Mouse (Mus musculus) right cerebral cortex, adult 2 months (tissue): ENCODE results near the gene Ints4.

Experiments used
- DNase-seq, 2 experiments: peaks; one replicate each; pipeline ENCODE4 v3.0.0; 2021 to 2022; ENCODE audit warnings: low spot score in 2 of 2

Gene Ints4

DNA sequence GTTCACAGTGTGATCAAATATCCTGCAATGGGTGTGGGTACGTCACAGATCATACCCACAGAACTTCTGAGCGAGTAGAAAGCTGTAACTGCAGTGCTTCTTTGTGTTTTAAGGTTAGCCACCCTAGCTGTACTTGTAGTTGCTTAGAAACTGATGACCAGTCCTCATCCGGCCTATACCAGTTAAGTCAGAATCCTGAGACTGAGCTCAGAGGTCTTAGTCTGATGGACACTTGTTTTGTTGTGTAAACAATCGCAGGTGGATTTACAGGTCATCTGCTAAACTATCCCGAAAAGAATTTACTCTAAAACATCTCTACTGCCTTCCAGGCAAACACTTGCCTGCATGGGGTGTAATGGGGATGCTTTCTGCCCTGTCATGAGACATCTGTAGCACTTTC is 55.8 kb downstream of the Ints4 start:
- DNase-seq, result no peak

DNA sequence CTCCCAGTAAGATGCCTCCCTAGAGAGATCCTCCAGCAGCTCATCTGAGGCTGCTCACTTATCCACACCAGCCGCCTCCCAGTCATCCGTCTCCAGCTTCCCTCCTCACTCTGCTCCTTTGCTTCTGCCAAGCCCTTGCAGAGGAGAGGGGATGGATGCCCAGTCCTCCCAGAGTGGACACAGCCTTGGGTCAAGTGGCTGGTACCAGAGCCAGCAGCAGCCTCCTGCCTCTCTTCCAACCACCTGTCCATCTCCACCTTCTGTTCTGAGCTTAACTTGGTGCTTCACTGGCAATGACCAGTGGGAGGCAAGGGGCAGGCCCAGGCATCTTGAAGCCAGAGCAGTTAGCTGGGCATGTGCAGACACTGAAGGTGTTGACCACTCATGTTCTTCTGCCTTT is 65.7 kb downstream of the Ints4 start:
- DNase-seq, result no peak

DNA sequence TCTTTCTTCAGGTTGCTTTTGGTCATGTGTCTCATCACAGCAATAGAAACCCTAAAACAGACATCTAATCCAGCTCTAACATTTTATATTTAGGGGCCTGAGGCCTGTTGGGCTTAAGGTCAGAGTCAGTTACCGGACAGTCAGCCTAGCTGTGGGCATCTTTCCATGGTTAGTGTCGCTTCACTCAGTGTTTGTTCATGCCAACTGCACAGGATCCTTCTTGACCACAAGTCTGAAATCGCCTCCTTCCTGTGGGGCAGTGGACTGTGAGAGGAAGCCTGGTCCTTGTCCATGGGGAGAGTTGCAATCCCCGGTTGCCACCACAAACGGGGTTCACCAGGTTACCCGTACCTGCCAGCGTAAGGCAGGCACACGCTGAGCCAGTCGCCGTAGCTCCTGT is 68.5 kb downstream of the Ints4 start:
- no peak for DNase-seq

DNA sequence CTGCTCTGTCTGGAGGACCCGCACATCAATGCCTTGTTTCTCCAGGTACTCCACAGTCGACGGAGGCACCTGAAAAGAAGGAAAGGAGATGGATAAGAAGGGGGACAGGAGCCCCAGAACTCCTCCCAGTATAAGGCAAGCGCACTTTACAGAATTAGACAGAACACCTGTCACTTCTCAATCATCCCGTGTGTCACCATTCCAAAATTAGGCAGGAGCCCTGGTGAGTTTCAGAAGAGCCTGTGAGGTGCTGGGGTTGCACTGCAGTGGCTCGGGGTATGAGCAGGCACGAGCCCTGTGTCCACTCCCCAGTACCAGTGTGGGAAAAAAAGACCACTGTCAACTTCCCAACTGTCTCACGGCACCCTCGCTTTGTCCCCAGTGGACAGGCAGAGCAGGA is 69.9 kb downstream of the Ints4 start:
- DNase-seq, result no peak

DNA sequence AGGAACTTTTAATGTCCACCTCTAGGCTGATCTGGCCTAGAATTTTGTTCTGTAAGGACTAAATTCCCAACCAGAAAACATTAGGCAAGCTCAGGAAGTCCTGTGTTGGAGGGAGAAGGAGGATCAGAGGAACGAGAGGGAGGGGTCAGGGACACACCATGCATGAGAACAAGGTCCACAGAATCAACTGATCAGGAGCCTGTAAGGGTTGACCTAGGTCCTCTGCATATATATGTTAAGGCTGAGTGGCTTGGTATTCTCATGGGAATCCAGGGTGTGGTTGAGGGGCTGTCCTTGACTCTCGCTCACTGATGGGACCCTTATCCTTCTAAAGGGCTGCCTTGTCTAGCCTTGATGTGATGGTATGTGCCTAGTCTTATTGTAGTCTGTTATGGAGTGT is 82.8 kb downstream of the Ints4 start:
- DNase-seq, result no peak

DNA sequence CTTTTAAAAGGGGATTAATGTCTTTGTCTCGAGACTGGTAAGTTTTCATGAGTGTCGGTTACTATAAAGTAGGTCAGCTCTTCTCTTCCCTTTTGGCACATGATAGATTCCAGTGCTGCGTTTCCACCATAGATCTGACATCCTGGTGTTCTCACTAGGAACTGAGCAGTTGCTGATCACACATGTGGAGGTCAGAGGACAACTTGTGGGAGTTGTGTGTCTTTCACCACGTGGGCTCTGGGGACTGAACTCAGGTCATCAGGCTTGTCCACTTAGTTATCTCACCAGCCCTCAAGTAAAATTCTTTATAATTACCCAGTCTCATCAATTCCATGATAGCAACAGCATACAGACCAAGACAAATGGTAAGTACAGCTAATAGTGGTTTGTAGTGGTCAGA is 88.6 kb downstream of the Ints4 start:
- no peak for DNase-seq

DNA sequence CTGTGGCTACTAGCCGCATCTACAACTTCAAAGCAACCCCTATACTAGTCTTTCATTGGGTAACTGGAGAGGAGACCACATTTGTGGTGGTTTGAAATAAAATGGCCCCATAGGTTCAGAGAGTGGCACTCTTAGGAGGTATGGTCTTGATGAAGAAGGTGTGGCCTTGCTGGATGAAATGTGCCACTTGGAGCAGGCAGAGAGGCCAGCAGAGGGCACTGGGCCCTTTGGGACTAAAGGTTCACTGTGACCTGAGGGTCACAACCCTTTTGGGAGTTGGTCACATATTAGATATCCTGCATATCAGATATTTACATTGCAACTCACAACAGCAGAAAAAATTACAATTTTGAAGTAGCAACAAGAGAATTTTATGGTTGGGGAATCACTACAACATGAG is 89.6 kb downstream of the Ints4 start:
- no peak for DNase-seq

DNA sequence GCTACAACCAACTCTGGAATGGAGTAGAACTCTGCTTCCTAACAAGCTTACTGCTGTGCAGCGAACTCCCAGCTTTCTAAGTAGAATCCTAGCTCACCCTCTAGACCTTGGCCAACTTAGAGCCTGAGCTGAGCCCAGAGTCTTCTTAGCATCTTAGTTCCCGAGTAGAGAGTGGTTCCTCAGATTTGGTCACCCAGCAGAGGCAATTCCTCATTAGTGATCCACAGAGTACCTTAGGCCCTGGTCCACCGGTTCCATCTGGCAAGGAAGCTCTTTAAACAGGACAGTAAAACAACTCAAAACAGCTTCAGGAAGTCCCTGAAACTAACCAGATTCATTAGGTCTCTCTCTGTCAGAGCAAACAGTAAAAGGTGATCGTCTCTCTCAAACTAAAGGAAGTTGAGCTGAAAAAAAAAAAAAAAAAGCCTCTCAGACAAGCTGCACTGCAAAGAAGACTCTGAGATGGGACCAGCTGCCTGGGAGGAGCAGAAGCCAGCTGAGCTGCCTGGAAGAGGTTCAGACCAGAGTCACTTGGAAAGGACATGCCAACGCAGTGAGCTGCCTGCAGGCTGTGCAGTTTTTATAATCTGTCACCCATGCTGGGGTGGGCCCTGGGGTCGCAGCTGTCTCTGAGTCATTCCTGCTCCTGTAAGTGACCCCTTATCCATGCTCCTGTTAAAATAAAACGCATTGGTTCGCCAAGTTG is 97.8 kb downstream of the Ints4 start:
- peak; percentile 35 to 38 for DNase-seq

DNA sequence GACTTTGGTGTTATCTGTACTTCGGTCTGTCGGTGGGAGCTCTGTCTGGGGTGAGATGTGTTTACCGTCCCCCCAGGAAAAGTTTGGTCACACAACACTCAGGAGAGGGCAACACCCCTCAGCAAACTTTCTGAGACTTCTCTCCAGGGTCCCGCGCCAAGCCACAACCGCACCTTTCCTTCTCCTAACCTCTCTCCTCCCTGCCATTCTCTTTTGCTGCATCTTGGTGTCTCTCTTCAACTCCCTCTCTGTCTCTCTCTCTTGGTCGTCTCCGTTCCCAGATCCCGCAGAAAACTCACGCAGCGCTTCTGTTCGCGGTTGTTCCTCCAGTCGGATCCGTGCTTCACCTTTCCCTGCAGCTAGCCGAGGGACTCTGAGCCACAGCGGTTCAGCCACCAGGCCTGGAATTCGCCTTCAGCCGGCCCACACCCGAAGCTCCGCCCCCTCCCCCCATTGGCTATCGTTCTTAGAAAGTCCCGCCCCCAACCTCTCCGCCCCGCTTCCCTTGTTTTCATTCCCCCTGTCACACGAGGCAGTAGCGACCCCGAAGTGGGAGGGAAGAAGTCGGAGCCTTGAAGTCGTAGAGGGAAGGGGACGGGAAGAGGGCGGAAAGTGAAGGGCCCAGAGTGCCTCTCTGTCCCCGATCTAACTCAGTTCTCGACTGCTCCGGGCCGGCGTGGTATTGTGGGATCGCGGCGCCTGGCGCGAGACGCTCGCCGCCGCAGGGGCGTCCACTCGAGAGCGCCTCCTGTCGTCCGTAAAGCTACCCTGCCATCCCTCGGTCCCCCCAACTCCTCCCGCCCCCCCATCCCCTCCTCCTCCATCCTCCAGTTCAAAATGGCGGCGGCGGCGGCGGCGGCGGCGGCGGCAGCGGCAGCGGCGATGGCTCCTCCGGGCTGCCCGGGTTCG is 98.6 kb downstream of the Ints4 start, which contains the start of the genes Aamdc and Rsf1:
TSS of gene Aamdc (minus strand) at position 431 of the 909 bp plus-strand sequence.
TSS of gene Rsf1 (plus strand) at position 823 of the 909 bp plus-strand sequence.
- DNase-seq, result peak; percentile 93

DNA sequence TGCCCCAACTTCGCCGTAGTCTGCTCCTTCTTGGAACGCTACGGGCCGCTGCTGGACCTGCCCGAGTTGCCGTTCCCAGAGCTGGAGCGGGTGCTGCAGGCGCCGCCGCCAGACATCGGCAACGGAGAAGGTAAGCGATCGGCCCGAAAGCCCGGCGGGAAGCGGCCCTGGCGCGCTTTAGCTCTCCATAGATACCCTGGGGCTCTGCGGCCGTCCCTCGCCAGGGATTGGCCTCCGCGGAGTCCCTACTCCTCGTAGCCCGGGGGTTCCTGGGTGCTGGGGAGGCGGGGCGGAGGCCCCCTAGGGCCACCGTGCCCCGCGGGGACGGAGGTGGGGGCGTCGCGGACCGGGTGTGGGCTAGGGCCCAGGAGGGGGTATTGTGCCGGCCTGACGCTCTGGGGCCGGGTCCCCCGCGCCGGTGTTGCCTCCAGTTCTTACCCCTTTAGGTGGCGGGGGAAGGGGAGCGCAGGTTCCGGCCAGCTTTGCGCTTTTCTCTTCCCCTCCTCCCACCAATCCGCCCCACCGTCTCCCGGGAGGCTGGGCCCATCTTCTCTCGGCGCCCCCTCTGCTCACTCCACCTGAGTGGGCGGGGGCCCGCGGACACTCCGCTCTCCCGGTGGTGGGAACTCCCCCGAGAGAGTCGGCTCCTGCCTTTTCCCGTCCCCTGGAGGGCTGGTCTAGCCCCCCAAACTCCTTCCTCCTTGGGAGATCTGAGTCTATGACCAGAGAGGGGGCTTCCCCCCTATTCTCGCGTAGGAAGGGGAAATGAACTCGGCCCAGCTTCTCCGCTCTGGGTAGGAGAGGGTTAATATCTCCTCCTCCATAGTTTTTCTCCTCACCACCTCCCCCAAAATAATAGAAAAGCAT is 99.5 kb downstream of the Ints4 start:
- peak; percentile 49 for DNase-seq

DNA sequence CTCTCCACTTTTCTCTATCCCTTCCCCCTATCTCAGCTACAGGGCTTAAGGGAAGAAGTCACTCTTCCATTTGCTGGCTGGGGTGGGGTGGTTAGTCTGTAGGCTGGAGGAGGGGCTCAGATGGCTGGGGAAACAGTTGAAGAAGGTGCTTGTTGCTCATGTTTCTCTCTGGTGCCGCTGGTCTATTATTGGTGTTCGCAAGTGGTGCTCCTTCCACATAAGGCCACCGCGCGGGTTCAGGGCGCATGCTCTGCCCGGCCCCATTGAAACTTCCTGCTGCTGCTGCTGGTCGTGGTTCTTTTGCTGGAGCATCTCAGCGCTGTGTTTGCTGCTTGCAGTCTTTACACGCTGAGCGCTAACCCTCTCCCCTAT is 100.1 kb downstream of the Ints4 start:
- DNase-seq, result peak; percentile 85 to 88

DNA sequence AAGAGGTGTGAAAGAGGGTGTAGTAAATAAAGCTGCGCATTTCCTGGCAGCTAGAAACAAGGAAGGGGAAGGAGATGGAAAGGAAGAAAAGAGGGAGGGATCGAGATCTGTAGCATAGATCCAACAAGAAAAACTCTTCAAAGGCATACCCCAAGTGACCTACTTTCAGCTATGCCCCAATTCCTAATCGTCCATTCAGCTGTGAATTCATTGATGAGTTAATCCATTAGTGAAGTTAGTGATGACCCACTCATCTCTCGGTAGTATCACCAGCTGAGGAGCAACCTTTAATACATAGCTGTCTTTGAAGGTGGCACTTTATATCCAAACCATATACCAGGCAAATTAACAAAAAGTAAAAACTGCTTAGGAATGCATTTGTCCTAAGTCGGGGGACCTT is 107.8 kb downstream of the Ints4 start:
- no peak for DNase-seq

DNA sequence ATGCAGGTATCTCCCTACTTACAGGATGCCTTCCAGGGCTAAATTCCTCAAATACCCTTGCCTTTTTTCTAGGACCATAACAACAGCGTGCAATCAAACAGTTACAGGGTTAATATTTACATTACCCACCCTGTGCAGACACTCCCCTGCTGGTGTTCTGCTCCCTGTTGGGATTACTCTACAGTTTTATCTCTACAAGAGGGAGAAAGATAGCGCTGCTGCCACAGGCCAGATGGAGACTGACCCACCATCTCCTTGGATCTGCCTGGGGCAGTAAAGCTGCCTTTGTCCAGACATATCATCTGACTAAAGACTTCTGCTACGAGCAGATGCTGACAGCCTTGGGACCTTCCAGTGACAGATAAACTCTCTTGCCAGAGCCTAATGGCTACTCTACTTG is 109.7 kb downstream of the Ints4 start:
- DNase-seq, result no peak
